Mouse (Mus musculus) olfactory bulb, adult 2 months (tissue): Measurements from ENCODE around the gene Ttyh2.

Experiments
- CTCF ChIP-seq: fragments of 200-500 bp; IDR thresholded peaks from 2 replicates; pipeline ENCODE4 v1.5.1; 2012; ENCODE audit warnings: low read depth, mild to moderate bottlenecking, low read length, moderate library complexity; ENCODE audit not compliant: insufficient read depth
- POLR2A ChIP-seq: fragments of 200-500 bp; IDR thresholded peaks from 2 replicates; pipeline ENCODE4 v1.6.1; 2012; ENCODE audit warnings: mild to moderate bottlenecking, low read depth, low read length, moderate library complexity; ENCODE audit not compliant: insufficient read depth

- no peak for TF ChIP-seq CTCF
- TF ChIP-seq POLR2A = no peak
Measured at GRCm38 (mm10) chr11:114769911-114770310, 94.7 kb downstream of the Ttyh2 start.
